Mouse (Mus musculus) C2C12 (cell line): ENCODE data around the gene Chrnb1. TPM values are rescaled to one million over a fixed set of nuclear protein-coding genes. Genes with fewer than 3 reads are reported as not detected.

Experiments
- H3K27me3 ChIP-seq: one replicate; pipeline ENCODE4 v1.6.1; 2011; ENCODE audit not compliant: control insufficient read depth, insufficient read depth, insufficient read length
- H3K36me3 ChIP-seq: one replicate; pipeline ENCODE4 v1.6.1; 2011; ENCODE audit not compliant: control insufficient read depth, insufficient read depth
- H3K4me3 ChIP-seq: one replicate; pipeline ENCODE4 v1.5.1; 2011; ENCODE audit warnings: mild to moderate bottlenecking, control low read depth; ENCODE audit not compliant: poor library complexity, insufficient read depth, severe bottlenecking
- H3K79me2 ChIP-seq: one replicate; pipeline ENCODE4 v1.6.1; 2011; ENCODE audit not compliant: control insufficient read depth, insufficient read depth
- H3K79me3 ChIP-seq: one replicate; pipeline ENCODE4 v1.6.1; 2011; ENCODE audit warnings: low read depth, control low read depth
- H3ac ChIP-seq: one replicate; pipeline ENCODE3; 2011; ENCODE audit warnings: low read depth; ENCODE audit not compliant: control insufficient read depth, insufficient read length
- CEBPB ChIP-seq: IDR thresholded peaks from one replicate; pipeline ENCODE4 v1.6.1; 2011; ENCODE audit warnings: low read depth, mild to moderate bottlenecking, control low read depth, moderate library complexity
- CTCF ChIP-seq: IDR thresholded peaks from one replicate; pipeline ENCODE4 v1.5.1; 2011; ENCODE audit not compliant: control insufficient read depth, insufficient read depth, insufficient read length
- FOSL1 ChIP-seq: IDR thresholded peaks from one replicate; pipeline ENCODE4 v1.8.0; 2011; ENCODE audit warnings: mild to moderate bottlenecking, low read length; ENCODE audit not compliant: poor library complexity, insufficient read depth, severe bottlenecking
- MAX ChIP-seq: IDR thresholded peaks from one replicate; pipeline ENCODE4 v1.6.1; 2011; ENCODE audit warnings: mild to moderate bottlenecking, control low read depth
- MYOD1 ChIP-seq: IDR thresholded peaks from one replicate; pipeline ENCODE4 v1.6.1; 2011; ENCODE audit warnings: low read depth; ENCODE audit not compliant: control insufficient read depth, insufficient read length
- MYOG ChIP-seq: IDR thresholded peaks from one replicate; pipeline ENCODE4 v1.6.1; 2011; ENCODE audit not compliant: control insufficient read depth, insufficient read length; ENCODE audit errors: extremely low read depth
- USF1 ChIP-seq: IDR thresholded peaks from one replicate; pipeline ENCODE4 v1.6.1; 2011; ENCODE audit warnings: low read depth, mild to moderate bottlenecking, control low read depth, moderate library complexity
- polyA plus RNA-seq: library from polyadenylated mRNA; unstranded; fragments of >200 nt; fragmentation: generic; extraction: Trizol; gene quantifications from one replicate; pipeline ENCODE4 v1.2.1, GENCODE M21; 2012; ENCODE audit warnings: missing spikeins

Gene Chrnb1
- polyA plus RNA-seq, 1 experiment, result 37.7 TPM

- Histone ChIP-seq H3K27me3 (no peaks in the 10 kb centered on the region), H3K79me3 (no peaks in the 10 kb centered on the region), H3K79me2 (no peaks in the 10 kb centered on the region), H3ac (no peak within 1 kb of the TSS), H3K36me3 (peaks cover 2% of the 10 kb centered on the region), H3K4me3 (no peak within 1 kb of the TSS)
- TF ChIP-seq MYOG (no peak), MYOD1 (no peak), USF1 (no peak)
These were observed 26.3 kb upstream of the Chrnb1 start, which contains the start of gene Spem1 for GRCm38 (mm10) chr11:69822080-69822479. Gene Spem1 (minus strand): TSS chr11:69822180.

- TF ChIP-seq CEBPB, result no peak
- TF ChIP-seq MYOD1, result no peak
- TF ChIP-seq MYOG, result no peak
- TF ChIP-seq FOSL1, result no peak
- TF ChIP-seq MAX, result no peak
- TF ChIP-seq CTCF, result no peak
- TF ChIP-seq USF1, result no peak
- Histone ChIP-seq H3K79me3 (no peaks in the 10 kb centered on the region), H3ac (no peak overlapping the region), H3K36me3 (no peaks in the 10 kb centered on the region), H3K79me2 (no peaks in the 10 kb centered on the region), H3K4me3 (no peak overlapping the region), H3K27me3 (no peaks in the 10 kb centered on the region)
These were observed 23.1 kb upstream of the Chrnb1 start for GRCm38 (mm10) chr11:69818871-69819270.

GRCm38 (mm10) chr11:69818365-69818764 lies 22.6 kb upstream of the Chrnb1 start, which contains the start of gene Spem2:
Gene Spem2 (minus strand): TSS chr11:69818465.
- no peaks in the 10 kb centered on the region for H3K27me3 ChIP-seq
- H3K36me3 ChIP-seq, result no peaks in the 10 kb centered on the region
- H3K79me3 ChIP-seq, result no peaks in the 10 kb centered on the region
- no peaks in the 10 kb centered on the region for H3K79me2 ChIP-seq
- no peak for TF ChIP-seq FOSL1
- TF ChIP-seq CTCF, result no peak
- TF ChIP-seq USF1, result no peak
- no peak for TF ChIP-seq MYOD1
- TF ChIP-seq MYOG, result no peak
- no peak within 1 kb of the TSS for H3K4me3 ChIP-seq
- H3ac ChIP-seq, result no peak within 1 kb of the TSS

GRCm38 (mm10) chr11:69816520-69816919 lies 20.8 kb upstream of the Chrnb1 start:
- H3K79me2 ChIP-seq, result no peaks in the 10 kb centered on the region
- H3ac ChIP-seq, result no peak overlapping the region
- H3K4me3 ChIP-seq, result no peak overlapping the region
- no peaks in the 10 kb centered on the region for H3K79me3 ChIP-seq
- H3K27me3 ChIP-seq, result peaks cover 4% of the 10 kb centered on the region
- H3K36me3 ChIP-seq, result no peaks in the 10 kb centered on the region
- no peak for TF ChIP-seq CEBPB
- TF ChIP-seq USF1, result no peak
- no peak for TF ChIP-seq CTCF
- no peak for TF ChIP-seq MAX
- TF ChIP-seq MYOD1, result no peak
- TF ChIP-seq MYOG, result no peak
- no peak for TF ChIP-seq FOSL1

- Histone ChIP-seq H3K79me3 (no peaks in the 10 kb centered on the region), H3K4me3 (no peak within 1 kb of the TSS), H3K36me3 (no peaks in the 10 kb centered on the region), H3ac (no peak within 1 kb of the TSS), H3K27me3 (peaks cover 9% of the 10 kb centered on the region), H3K79me2 (no peaks in the 10 kb centered on the region)
- TF ChIP-seq MYOG (no peak), FOSL1 (no peak), CTCF (no peak)
These were observed 19.4 kb upstream of the Chrnb1 start, which contains the start of gene Gm39566 for GRCm38 (mm10) chr11:69815155-69815554. Gene Gm39566 (minus strand): TSS chr11:69815298.

GRCm38 (mm10) chr11:69810280-69810679 lies 14.5 kb upstream of the Chrnb1 start:
- no peaks in the 10 kb centered on the region for H3K79me2 ChIP-seq
- no peaks in the 10 kb centered on the region for H3K36me3 ChIP-seq
- no peaks in the 10 kb centered on the region for H3K79me3 ChIP-seq
- H3ac ChIP-seq, result no peak overlapping the region
- peaks cover 9% of the 10 kb centered on the region for H3K27me3 ChIP-seq
- TF ChIP-seq USF1 (no peak), CEBPB (no peak), MYOG (no peak), MYOD1 (no peak), FOSL1 (no peak), CTCF (no peak), MAX (no peak)
- no peak overlapping the region for H3K4me3 ChIP-seq

GRCm38 (mm10) chr11:69807641-69808040 lies 11.9 kb upstream of the Chrnb1 start:
- peaks cover 5% of the 10 kb centered on the region for H3K27me3 ChIP-seq
- H3K79me2 ChIP-seq, result no peaks in the 10 kb centered on the region

More at GRCm38 (mm10) chr11:69807641-69808040, 11.9 kb upstream of the Chrnb1 start:
- TF ChIP-seq CEBPB (no peak), MYOD1 (no peak)
- Histone ChIP-seq H3K4me3 (no peak overlapping the region), H3K36me3 (no peaks in the 10 kb centered on the region), H3K79me3 (no peaks in the 10 kb centered on the region), H3ac (no peak overlapping the region)
